Mouse (Mus musculus): ENCODE results near the gene N4bp2l1. TPM values are rescaled to one million over a fixed set of nuclear protein-coding genes. Genes with fewer than 3 reads are reported as not detected.

N4bp2l1 gene
- polyA plus RNA-seq, 1 experiment from 2014 or later, result 3.3 TPM

DNA sequence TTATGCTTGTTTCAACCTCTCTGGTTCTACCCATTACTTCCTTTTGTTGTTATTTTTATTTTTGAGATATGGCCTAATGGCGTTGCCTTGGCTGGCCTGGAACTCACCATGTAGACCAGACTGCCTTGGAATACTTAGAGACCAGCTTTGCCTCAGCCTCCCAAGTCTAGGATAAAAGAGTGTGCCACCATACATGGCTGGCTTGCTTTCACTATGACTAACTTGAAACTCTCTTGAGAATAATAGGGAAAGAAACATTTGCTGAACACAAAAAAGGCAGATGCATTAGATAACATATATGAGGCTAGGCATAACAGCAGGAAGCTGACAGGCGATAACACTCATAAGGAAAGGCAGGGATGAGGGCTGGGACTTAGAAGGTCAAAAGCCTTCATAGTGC, 17.1 kb upstream of the N4bp2l1 start:
- Histone ChIP-seq H3K9ac (no peak overlapping the region), H3K27me3 (no peaks in the 10 kb centered on the region), H3K4me1 (no peaks in the 10 kb centered on the region), H3K27ac (no peak overlapping the region), H3K9me3 (no peaks in the 10 kb centered on the region), H3K4me3 (replicated peaks) (no peak overlapping the region), H3K36me3 (replicated peaks) (no peaks in the 10 kb centered on the region), H3K4me2 (no peak overlapping the region)
- WGBS, result 94% methylated on average over 2 of the region's 2 CpGs
- ATAC-seq (ENCODE audit: low FRiP score), result no peak

DNA sequence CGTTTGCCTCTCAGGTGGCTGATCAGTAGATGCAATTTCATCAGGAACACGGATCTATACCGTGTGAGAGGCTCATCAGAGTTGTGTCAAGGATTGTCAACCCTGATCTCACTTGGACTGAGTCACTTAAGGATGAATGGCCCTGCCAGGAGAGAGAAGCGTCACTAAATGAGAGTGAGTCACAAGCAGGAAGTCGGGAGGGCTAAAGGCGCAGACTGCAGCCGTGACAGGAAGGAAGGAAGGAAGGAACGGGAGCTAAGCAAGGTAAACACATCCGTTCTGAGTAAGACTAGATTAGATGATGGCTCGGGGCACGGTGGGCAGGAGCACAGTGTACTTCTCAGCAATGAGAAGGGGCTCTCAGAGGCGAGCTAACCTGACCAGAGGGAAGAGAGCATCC, 14.7 kb upstream of the N4bp2l1 start:
- H3K27me3 ChIP-seq, result no peaks in the 10 kb centered on the region
- no peak overlapping the region for H3K9ac ChIP-seq
- 85% methylated on average over 12 of the region's 12 CpGs for WGBS

GRCm38 (mm10) chr5:150611136-150611535, 14.1 kb upstream of the N4bp2l1 start:
- H3K27me3 ChIP-seq, result no peaks in the 10 kb centered on the region
- peaks cover 6% of the 10 kb centered on the region; the same call in 1 of the 2 replicates for H3K36me3 ChIP-seq (replicated peaks)
- ATAC-seq (ENCODE audit: low FRiP score), result no peak
- no peak overlapping the region for H3K9ac ChIP-seq
- no peak overlapping the region for H3K4me3 ChIP-seq (replicated peaks)
- no peak overlapping the region for H3K4me2 ChIP-seq
- WGBS, result 80% methylated on average over 1 of the region's 1 CpGs
- no peaks in the 10 kb centered on the region for H3K9me3 ChIP-seq
- H3K4me1 ChIP-seq, result no peaks in the 10 kb centered on the region
- no peak overlapping the region for H3K27ac ChIP-seq

More for the DNA sequence above, 14.7 kb upstream of the N4bp2l1 start:
- no peak overlapping the region for H3K27ac ChIP-seq
- H3K36me3 ChIP-seq (replicated peaks), result peaks cover 6% of the 10 kb centered on the region; the same call in 1 of the 2 replicates
- no peak for ATAC-seq (ENCODE audit: low FRiP score)
- H3K4me2 ChIP-seq, result no peak overlapping the region
- H3K4me3 ChIP-seq (replicated peaks), result no peak overlapping the region
- no peaks in the 10 kb centered on the region for H3K9me3 ChIP-seq
- no peaks in the 10 kb centered on the region for H3K4me1 ChIP-seq

- Histone ChIP-seq H3K36me3 (replicated peaks) (peaks cover 6% of the 10 kb centered on the region; the same call in 1 of the 2 replicates), H3K9me3 (no peaks in the 10 kb centered on the region), H3K27me3 (no peaks in the 10 kb centered on the region), H3K4me3 (replicated peaks) (no peak overlapping the region), H3K27ac (no peak overlapping the region), H3K4me1 (no peaks in the 10 kb centered on the region), H3K4me2 (no peak overlapping the region), H3K9ac (no peak overlapping the region)
- WGBS, result 94% methylated on average over 8 of the region's 8 CpGs
- no peak for ATAC-seq (ENCODE audit: low FRiP score)
Measured at GRCm38 (mm10) chr5:150607631-150608030, 10.6 kb upstream of the N4bp2l1 start.

GRCm38 (mm10) chr5:150606131-150606530, 9.1 kb upstream of the N4bp2l1 start:
- no peaks in the 10 kb centered on the region for H3K9me3 ChIP-seq
- no peak overlapping the region for H3K27ac ChIP-seq
- no peaks in the 10 kb centered on the region for H3K27me3 ChIP-seq
- H3K4me1 ChIP-seq, result peaks cover 12% of the 10 kb centered on the region
- no peak for ATAC-seq (ENCODE audit: low FRiP score)
- H3K4me2 ChIP-seq, result no peak overlapping the region
- 92% methylated on average over 6 of the region's 6 CpGs for WGBS
- H3K9ac ChIP-seq, result no peak overlapping the region
- H3K36me3 ChIP-seq (replicated peaks), result peaks cover 6% of the 10 kb centered on the region; the same call in 1 of the 2 replicates
- no peak overlapping the region for H3K4me3 ChIP-seq (replicated peaks)

DNA sequence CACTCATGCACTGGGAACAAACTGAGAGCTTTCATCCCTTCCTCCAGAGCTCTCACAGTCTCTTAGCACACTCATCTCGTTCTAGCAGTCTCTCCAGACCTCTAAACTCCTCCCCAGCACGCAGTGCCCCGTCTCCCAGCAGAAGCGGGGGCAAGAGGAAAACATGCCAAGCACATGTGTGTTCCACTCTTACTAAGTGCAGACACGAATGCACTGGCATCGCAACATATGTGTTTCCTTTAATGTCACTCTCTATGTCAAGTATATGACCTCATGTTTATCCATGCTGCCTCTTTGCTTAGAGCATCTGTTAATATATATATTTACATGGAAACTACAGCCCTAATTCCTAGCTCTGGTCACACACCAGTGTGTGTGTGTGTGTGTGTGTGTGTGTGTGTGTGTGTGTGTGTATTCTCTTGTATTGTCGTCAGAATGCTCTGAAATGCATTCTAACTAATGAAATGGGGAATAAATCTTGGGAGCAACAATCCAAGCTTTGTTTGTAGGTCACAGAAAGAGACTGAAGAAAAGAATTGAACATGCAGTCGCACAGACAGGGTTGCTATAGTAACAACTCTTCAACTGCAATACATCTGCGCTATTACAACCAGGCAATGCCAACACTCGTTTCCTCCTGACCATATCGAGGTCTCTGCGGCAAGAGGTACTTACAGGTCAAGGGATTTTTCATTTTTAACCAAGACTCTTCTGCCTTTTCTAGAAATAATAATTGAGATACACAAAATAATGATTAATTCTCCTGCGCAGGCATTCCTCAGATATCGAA, 4.6 kb upstream of the N4bp2l1 start:
- H3K9ac ChIP-seq, result no peak overlapping the region
- no peak overlapping the region for H3K27ac ChIP-seq

GRCm38 (mm10) chr5:150600554-150601440, 3.8 kb upstream of the N4bp2l1 start:
- peaks cover 8% of the 10 kb centered on the region for H3K27me3 ChIP-seq
- H3K9ac ChIP-seq, result no peak overlapping the region
- H3K4me3 ChIP-seq (replicated peaks), result no peak overlapping the region
- WGBS, result 85% methylated on average over 20 of the region's 20 CpGs
- H3K9me3 ChIP-seq, result no peaks in the 10 kb centered on the region
- no peak for ATAC-seq (ENCODE audit: low FRiP score)
- H3K4me1 ChIP-seq, result peaks cover 23% of the 10 kb centered on the region
- H3K36me3 ChIP-seq (replicated peaks), result no peaks in the 10 kb centered on the region
- no peak overlapping the region for H3K4me2 ChIP-seq
- H3K27ac ChIP-seq, result 0 out of 2 replicates have a peak overlapping the region, but pooled peaks have one; percentile 13

More for the DNA sequence above, 4.6 kb upstream of the N4bp2l1 start:
- Histone ChIP-seq H3K4me1 (peaks cover 23% of the 10 kb centered on the region), H3K4me3 (replicated peaks) (no peak overlapping the region), H3K27me3 (peaks cover under 1% of the 10 kb centered on the region), H3K9me3 (no peaks in the 10 kb centered on the region), H3K4me2 (no peak overlapping the region), H3K36me3 (replicated peaks) (no peaks in the 10 kb centered on the region)
- ATAC-seq (ENCODE audit: low FRiP score), result no peak
- WGBS, result 72% methylated on average over 14 of the region's 14 CpGs

GRCm38 (mm10) chr5:150599301-150600294, 2.6 kb upstream of the N4bp2l1 start:
- Histone ChIP-seq H3K27ac (no peak overlapping the region), H3K36me3 (replicated peaks) (no peaks in the 10 kb centered on the region), H3K4me2 (no peak overlapping the region), H3K4me3 (replicated peaks) (no peak overlapping the region), H3K4me1 (peaks cover 27% of the 10 kb centered on the region), H3K9me3 (no peaks in the 10 kb centered on the region), H3K27me3 (peaks cover 17% of the 10 kb centered on the region), H3K9ac (no peak overlapping the region)
- ATAC-seq (ENCODE audit: low FRiP score), result no peak
- 73% methylated on average over 13 of the region's 13 CpGs for WGBS

- Histone ChIP-seq H3K27me3 (peaks cover 29% of the 10 kb centered on the region), H3K4me2 (no peak overlapping the region), H3K4me1 (peaks cover 30% of the 10 kb centered on the region), H3K9me3 (no peaks in the 10 kb centered on the region), H3K4me3 (replicated peaks) (no peak overlapping the region), H3K36me3 (replicated peaks) (no peaks in the 10 kb centered on the region), H3K9ac (no peak overlapping the region), H3K27ac (no peak overlapping the region)
- 73% methylated on average over 21 of the region's 21 CpGs for WGBS
- ATAC-seq (ENCODE audit: low FRiP score), result no peak
Measured at GRCm38 (mm10) chr5:150598202-150599119, 1.5 kb upstream of the N4bp2l1 start.

DNA sequence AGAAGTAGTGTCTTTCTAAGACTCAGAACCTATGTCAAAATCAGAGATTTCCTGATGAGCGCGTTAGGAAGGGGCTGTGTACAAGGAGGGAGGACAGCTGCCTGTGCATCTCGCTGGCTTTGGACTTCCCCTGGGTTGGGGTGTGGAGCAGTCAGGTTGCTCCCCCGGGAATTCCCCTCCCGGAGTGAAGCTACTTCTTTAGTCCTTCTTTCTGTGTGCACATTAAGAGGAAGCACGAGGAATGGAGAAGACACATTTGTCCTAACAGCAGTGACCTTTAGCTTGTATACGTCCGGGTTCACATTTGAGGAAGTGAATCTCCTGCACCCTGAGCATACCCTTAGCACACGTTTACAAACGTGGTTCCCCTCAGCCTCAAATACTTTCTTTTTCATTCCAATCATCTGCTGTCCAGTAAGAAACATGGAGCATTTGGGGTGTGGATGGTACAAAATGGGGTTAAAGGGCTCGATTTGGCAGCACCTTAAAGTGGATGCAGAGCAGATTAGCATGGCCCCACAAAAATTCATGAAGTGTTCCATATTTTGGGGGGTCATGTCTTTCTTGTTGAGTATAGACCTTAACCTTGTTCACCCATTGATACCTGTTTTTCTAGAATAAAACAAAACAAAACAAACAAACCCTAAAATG, 1.5 kb downstream of the N4bp2l1 start:
- 50% methylated on average over 11 of the region's 11 CpGs for WGBS
- no peak overlapping the region for H3K27ac ChIP-seq
- no peak overlapping the region for H3K4me2 ChIP-seq
- H3K9me3 ChIP-seq, result no peaks in the 10 kb centered on the region
- H3K4me1 ChIP-seq, result peaks cover 19% of the 10 kb centered on the region
- no peak for ATAC-seq (ENCODE audit: low FRiP score)
- no peaks in the 10 kb centered on the region for H3K36me3 ChIP-seq (replicated peaks)
- no peak overlapping the region for H3K9ac ChIP-seq
- no peak overlapping the region for H3K4me3 ChIP-seq (replicated peaks)
- peaks cover 45% of the 10 kb centered on the region for H3K27me3 ChIP-seq
